Mouse (Mus musculus) regulatory T cell (primary cell): ENCODE measurements around the gene Sostdc1.

Experiments
- in situ Hi-C: fragments of 300-600 bp; cut with MboI, MseI; formaldehyde crosslinking; loops from one replicate; pipeline ENCODE4 v1.15.1; 2025; ENCODE audit warnings: high pct_unique_total_duplicates

Gene Sostdc1

DNA sequence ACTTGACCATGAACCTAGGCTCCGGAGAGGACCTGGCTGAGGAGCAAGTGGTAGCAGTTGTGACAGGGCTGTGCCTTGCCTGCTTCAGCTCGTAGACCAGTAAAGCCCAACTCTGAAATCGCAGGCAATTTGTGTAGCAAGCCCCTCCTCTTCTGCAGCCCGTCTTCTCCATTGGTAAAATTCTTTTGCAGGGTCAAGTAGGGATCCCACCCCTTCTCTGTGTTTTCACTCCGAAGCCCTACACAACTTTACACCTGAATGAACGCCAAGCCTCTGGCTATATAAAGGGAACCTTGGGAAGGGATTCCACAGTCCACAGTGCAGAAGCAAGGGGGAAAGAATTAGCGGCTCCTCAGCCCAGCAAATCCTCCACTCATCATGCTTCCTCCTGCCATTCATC is at the start of gene Sostdc1:
TSS of gene Sostdc1 (plus strand) at position 224 of the 400 bp plus-strand sequence.
- in situ Hi-C loops: no loop called here

DNA sequence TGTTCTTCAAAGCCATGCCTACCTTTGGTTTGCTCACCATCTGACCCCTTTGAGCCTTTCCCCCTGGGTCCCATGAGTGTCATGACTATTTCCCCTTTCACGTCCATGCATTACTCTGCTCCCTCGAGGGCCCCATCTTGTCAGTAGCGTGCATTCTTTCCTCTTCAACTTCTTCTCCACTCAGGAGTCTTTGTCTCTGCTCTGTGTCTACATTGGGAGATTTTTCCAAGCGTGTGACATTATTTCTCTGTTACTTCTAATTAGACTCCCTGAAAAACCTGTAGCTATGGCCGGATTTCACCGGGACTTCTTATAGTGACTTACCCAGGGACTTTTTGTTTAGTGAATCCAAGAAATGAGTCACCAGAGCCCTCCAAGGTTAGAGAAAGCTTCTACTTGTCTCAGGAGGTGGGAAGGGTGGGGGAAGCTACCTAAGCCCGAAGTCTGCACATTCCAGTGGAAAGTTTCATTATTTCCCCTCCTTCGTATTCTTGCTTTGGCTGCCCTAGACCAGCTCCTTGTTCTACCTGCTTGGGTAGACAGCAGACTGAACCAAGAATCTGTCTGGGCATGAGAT is 46.2 kb upstream of the Sostdc1 start:
- in situ Hi-C loops: no loop called here

DNA sequence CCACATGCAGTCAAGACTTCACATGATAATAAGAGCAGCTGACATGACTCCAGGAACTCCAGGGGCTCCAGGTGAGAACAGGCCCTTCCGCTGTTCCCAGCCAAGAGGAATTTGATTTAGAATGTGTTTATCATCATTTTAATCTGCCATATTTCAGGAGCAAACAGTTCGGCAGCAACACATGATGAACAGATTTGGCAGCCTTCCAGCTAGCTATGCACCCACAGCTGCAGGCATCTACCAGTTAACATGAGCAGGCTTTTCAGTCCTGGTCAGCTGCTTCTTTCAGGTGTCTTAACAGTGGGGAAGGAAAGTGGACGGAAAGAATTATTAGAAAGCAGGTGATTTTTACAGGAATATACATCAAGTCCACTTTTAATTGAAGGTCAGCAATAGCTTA is 39.1 kb upstream of the Sostdc1 start:
- in situ Hi-C loops: no loop called here

DNA sequence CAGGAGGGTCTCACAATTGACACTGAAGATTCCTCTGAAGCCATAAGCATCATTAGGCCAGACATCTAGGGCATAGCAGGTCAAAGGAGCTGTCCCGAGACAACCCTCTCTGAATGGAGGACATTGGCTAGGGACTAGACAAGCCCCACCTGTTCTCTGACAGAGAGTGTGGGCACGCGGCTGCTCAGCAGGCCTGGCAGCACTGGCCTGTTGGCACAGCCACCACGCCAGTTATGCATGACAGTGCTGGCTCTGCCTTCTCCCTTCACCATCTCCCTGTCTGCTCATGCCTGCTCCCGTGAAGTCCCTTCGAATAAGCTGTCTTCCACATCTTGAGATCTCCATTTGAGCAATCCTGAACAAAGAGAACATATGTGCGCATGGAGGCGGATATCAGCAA is 24.3 kb upstream of the Sostdc1 start:
- in situ Hi-C loops: no loop called here

DNA sequence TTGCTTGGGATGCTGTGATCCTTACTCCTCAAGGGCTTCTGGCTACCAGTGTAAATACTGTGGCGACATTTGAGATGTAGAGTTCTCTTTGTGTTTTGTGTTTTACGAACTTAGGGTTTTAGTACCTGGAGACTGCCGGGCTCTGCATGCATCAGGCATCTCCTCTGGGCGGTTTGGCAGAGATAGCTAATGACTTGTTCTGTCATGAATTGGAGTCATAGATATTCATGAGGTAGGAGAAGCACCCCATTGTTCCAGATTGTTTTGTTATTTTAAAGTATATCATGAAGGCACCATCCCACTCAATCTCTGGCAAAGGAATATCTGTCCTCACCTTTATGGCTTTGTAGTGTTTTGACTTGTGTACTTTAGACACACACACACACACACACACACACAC is 23.5 kb upstream of the Sostdc1 start:
- in situ Hi-C loops: no loop called here

- in situ Hi-C loops: no loop called here
Observed at GRCm38 (mm10) chr12:36291346-36291745, 22.6 kb upstream of the Sostdc1 start.

DNA sequence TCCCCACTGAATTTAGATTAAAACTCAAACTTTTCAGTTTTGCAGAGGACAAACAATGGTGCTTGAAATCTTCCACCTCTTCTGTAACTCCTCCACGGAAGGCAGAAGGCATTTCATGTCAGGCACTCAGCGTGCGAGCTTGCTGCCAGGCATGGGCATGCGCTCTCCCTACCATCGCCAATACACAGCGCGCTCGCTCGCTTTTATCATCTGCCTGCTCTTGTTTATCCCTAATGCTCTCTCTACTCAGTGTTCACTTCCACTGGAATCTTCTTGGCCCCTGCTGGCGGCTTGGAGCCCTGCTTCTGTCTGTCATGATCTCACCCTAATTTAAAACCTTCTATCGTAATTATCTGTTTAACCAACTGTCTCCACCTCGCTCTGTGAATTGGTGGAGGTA is 11.6 kb upstream of the Sostdc1 start:
- in situ Hi-C loops: no loop called here

GRCm38 (mm10) chr12:36302905-36303642 is 10.9 kb upstream of the Sostdc1 start:
- in situ Hi-C loops: no loop called here

DNA sequence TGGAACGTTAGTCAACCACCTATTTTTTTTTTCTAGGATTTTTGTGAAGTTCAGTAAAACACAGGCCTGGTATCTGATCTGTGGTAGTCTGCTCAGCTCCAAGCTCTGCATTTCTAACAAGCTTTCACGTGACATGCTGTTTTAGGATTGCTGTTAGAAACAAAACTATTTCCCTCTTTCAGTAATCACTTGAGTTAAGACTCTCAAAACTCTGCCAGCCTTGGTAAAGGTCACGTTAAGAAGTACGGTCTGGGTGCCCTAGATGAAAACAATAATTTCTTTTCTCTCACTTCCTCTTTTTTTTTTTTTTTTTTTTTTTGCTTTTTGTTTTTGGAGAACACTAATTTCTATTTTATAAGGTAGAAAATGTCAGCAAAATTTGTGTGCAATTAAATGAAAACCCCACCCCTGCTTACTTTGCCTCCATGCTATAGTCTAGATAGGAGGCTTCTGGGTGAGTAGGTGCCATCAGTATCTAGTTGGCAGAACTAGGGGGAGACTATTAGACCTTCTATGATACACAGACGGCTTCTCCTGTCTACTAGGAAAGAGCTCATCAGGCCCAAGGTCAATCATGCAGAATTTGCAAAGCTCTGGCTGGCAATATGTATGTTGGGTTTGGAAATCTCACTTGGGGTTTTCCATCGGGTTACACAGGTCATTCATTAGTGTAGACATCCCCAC is 5.1 kb upstream of the Sostdc1 start:
- in situ Hi-C loops: no loop called here

DNA sequence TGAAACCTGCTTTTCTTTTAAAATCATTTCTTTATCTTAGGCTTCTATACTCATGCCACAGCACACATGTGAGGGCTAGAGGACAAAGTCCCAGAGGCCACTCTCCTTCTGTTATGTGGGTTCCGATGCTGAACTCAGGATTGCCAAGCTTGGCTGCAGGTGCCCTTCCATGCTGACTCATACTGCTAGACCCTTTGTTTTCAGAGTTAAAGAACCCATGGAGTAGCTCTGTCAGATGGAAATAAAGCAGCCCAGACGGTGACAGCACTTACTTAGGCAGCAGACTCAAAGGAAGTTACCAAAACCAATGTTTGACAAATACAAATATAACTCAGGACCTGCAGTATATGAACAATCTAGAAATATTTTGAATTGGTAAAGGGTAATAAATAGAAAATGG is 924 bp upstream of the Sostdc1 start:
- in situ Hi-C loops: no loop called here

DNA sequence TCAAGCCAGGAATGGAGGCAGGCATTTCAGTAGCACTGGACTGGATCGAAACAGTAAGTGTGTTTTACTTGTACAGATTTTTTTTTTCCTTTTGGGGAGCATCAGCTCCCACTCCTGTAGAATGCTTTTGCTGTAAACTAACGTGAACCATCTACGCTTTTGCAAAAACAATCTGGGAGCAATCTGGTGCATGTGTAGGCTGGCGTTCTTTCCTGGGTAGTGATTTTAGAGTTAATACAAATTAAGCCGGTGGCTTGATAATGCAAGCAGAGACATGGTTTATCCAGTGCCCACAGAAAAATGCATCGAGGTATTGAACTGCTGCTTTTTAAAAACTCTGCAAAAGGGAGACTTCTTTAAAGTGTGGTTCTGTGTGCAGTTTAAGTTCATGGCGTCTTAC is 507 bp downstream of the Sostdc1 start:
- in situ Hi-C loops: no loop called here

DNA sequence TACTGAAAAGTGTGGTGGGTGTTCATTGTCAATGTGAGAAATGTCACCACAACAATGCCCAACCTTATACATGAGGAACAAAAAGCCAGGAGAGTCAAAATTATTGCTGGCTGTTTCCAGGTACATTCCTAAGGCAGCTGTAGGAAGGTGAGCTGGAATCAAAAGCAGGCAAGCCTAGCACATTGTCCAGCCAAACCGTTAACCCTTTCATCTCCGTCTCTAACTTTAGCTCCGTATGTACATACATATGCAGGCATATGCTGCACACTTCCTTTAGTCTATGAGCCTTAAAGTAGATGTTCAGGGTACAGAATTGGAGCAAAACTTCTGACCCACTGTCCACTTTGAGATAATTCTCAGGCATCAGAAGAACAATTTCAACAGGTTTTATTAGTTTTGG is 1.6 kb downstream of the Sostdc1 start:
- in situ Hi-C loops: no loop called here

- in situ Hi-C loops: no loop called here
Observed at GRCm38 (mm10) chr12:36316056-36316455, 2.1 kb downstream of the Sostdc1 start.

GRCm38 (mm10) chr12:36317036-36317819 is 3.3 kb downstream of the Sostdc1 start:
- in situ Hi-C loops: no loop called here

DNA sequence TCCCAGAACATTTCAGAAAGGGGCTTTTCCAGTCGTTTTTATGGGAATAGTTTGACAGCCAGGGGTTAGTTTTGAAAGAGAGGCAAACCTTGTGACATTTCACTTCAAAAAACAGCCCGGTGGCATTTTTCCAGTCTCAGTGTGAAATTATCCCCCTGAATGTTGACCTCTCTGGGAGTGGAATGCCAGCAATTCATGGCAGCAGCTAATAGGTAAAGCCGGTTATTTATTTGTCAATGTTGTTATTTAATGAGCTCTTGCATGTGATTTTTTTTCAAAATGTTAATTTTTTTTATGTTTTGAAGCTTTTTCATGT is 3.8 kb downstream of the Sostdc1 start:
- in situ Hi-C loops: no loop called here

GRCm38 (mm10) chr12:36326101-36326521 is 12.2 kb downstream of the Sostdc1 start:
- in situ Hi-C loops: no loop called here

DNA sequence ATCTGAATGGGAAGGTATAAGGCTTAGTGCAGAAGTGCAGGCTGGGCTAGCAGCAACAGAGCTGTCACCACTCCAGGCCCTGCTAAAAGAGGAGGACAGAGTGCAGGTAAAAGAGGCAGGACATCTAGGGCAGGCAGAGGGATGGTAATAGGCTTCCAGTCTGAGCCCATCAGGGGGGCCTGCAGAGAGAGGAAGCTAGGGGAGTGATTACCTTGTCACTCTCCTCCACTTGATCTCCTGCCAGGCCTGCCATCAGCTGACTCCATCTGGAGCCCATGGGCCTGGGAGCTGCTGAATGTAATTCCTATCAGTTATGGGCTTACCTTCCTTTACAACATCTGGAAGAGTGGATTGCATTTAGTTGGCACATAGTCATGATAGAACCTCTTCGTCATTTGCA is 18.7 kb downstream of the Sostdc1 start:
- in situ Hi-C loops: no loop called here

DNA sequence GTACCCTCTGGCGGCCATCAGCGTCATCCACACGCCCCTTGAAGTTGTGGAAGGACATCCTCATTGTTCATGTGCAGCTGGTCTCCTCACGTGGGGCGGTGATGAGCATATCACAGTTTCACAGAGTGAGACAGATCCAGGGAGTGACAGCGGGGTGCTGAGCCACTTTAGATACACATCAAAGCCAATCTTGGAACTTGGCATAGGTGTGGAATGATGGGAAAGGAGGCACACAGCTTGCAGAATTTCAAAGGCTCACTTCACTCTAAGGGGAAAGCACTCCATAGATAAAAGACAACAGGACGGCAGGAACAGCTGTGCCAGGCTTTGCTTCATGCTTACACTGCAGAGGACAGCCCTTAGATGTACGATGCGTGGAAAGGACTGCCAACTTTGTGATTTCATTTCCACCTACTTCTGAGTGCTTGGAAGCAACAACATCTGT is 19.9 kb downstream of the Sostdc1 start:
- in situ Hi-C loops: no loop called here

GRCm38 (mm10) chr12:36344131-36344530 is 30.2 kb downstream of the Sostdc1 start:
- in situ Hi-C loops: no loop called here

- in situ Hi-C loops: no loop called here
Observed at GRCm38 (mm10) chr12:36360064-36360463, 46.1 kb downstream of the Sostdc1 start.

DNA sequence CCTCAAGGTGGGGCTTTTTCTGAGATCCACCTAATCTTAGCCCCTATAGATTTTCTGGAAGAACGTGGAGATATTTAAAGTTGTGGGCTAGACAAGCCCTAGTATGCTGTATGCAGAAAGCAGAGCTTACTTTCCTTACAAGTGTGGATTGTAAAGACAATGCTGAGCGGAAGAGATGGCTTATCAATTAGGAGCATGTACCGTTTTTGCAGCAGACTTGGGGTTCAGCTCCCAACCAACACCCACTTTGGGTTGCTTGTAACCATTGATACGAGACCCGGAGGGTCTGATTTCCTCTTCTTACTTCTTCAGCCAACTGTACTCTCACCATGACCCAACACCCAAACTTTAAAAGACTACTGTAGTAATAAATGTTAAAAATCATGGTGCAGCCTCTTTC is 46.8 kb downstream of the Sostdc1 start:
- in situ Hi-C loops: no loop called here

GRCm38 (mm10) chr12:36364013-36364412 is 50.1 kb downstream of the Sostdc1 start:
- in situ Hi-C loops: no loop called here
